Mouse (Mus musculus) intestine, embryonic 14.5 days (tissue): ENCODE data around the gene Uchl4. TPM values are rescaled to one million over a fixed set of nuclear protein-coding genes. Genes with fewer than 3 reads are reported as not detected.

Experiments
- ATAC-seq: fragments of 200-750 bp; cut with Nextera tagmentation; replicated peaks from 2 replicates; pipeline ENCODE4 v1.8.0; 2017; ENCODE audit warnings: low read depth, moderate number of reproducible peaks, moderate TSS enrichment, moderate library complexity; ENCODE audit not compliant: low FRiP score, low TSS enrichment
- DNase-seq: peaks from one replicate; pipeline ENCODE4 v3.0.0-alpha.2; 2018; ENCODE audit warnings: low spot score
- H3K27ac ChIP-seq: fragments of 300-500 bp; sonication (generic); 2 replicates; pipeline ENCODE4 v1.5.1; 2014; ENCODE audit warnings: low read depth, mild to moderate bottlenecking, control low read depth
- H3K27me3 ChIP-seq: fragments of 300-500 bp; sonication (generic); replicated peaks from 2 replicates; pipeline ENCODE4 v1.6.1; 2014; ENCODE audit warnings: low read length, control low read depth; ENCODE audit not compliant: control insufficient read depth, insufficient read depth
- H3K36me3 ChIP-seq: fragments of 300-500 bp; sonication (generic); 2 replicates; pipeline ENCODE4 v1.6.1; 2014; ENCODE audit warnings: low read length, control low read depth; ENCODE audit not compliant: control insufficient read depth, insufficient read depth
- H3K4me1 ChIP-seq: fragments of 300-500 bp; sonication (generic); replicated peaks from 2 replicates; pipeline ENCODE4 v1.6.1; 2014; ENCODE audit warnings: low read length, control low read depth, mixed read lengths; ENCODE audit not compliant: control insufficient read depth, insufficient read depth
- H3K4me2 ChIP-seq: fragments of 300-500 bp; sonication (generic); 2 replicates; pipeline ENCODE4 v1.6.1; 2014; ENCODE audit warnings: low read length
- H3K4me3 ChIP-seq: fragments of 300-500 bp; sonication (generic); 2 replicates; pipeline ENCODE4 v1.5.1; 2014; ENCODE audit warnings: low read depth, low read length, control low read depth, mixed read lengths
- H3K9ac ChIP-seq: fragments of 300-500 bp; sonication (generic); 2 replicates; pipeline ENCODE4 v1.6.1; 2014; ENCODE audit warnings: mild to moderate bottlenecking, low read length
- H3K9me3 ChIP-seq: fragments of 300-500 bp; sonication (generic); 2 replicates; pipeline ENCODE4 v1.6.1; 2016; ENCODE audit warnings: low read length, control low read depth; ENCODE audit not compliant: control insufficient read depth
- WGBS: fragments of 180-500 bp; shearing (Covaris S2); extraction: QIAGEN DNeasy Blood & Tissue Kit; methylation state at CpG from one replicate; pipeline ENCODE4 v1.1.7; 2014; 5-methylcytosine and 5-hydroxymethylcytosine counted together
- microRNA-seq: library from miRNA; unstranded; fragments of <30 nt; microRNA quantifications from one replicate; pipeline ENCODE4, GENCODE M21; 2016
- polyA plus RNA-seq: library from polyadenylated mRNA; unstranded; fragments of >200 nt; fragmentation: Nextera tagmentation; extraction: Ambion mirVana; gene quantifications from 2 replicates; pipeline ENCODE4 v1.2.1, GENCODE M21; 2014

The Uchl4 gene
- polyA plus RNA-seq, 1 experiment from 2014 or later: 4.2 TPM

- no peak for ATAC-seq
- 52% methylated on average over 5 of the region's 5 CpGs for WGBS
- H3K4me3 ChIP-seq: peak overlapping the region; percentile 78
- no peak for DNase-seq
- no peaks in the 10 kb centered on the region for H3K27me3 ChIP-seq
- peak overlapping the region; percentile 99 for H3K9ac ChIP-seq
- no peaks in the 10 kb centered on the region for H3K36me3 ChIP-seq
- peaks cover 11% of the 10 kb centered on the region for H3K4me1 ChIP-seq
- H3K9me3 ChIP-seq: no peaks in the 10 kb centered on the region
- H3K4me2 ChIP-seq: peak overlapping the region; percentile 85
- H3K27ac ChIP-seq: 0 out of 2 replicates have a peak overlapping the region, but pooled peaks have one; percentile 93
These were observed 47.5 kb downstream of the Uchl4 start for GRCm38 (mm10) chr9:64282404-64282987.

Small RNA genes lying within 50 kb of the gene (microRNA-seq; reads per million reads assigned to microRNA genes)
- gene Gm24106: not detected

Other genes with a start within 250 kb of the Uchl4 start
- 8.5 and 9.3 TPM in 2 replicates for gene Smad6, start 213.1 kb upstream of the Uchl4 start, polyA plus RNA-seq
- gene Lctl, start 118.1 kb upstream of the Uchl4 start, polyA plus RNA-seq: not detected in 2 replicates
- 27.7 and 33.3 TPM in 2 replicates for gene Zwilch, start 62.1 kb upstream of the Uchl4 start, polyA plus RNA-seq
- gene Rpl4, start 61.8 kb upstream of the Uchl4 start, polyA plus RNA-seq: 1,426 and 1,532 TPM in 2 replicates
- gene Snapc5, start 55.9 kb upstream of the Uchl4 start, polyA plus RNA-seq: 29.2 and 30.2 TPM in 2 replicates
- gene Map2k1, start 18.4 kb downstream of the Uchl4 start, polyA plus RNA-seq: 90.9 and 103 TPM in 2 replicates
- gene Tipin, start 46.4 kb downstream of the Uchl4 start, polyA plus RNA-seq: 238 and 241 TPM in 2 replicates
- gene Dis3l, start 106.1 kb downstream of the Uchl4 start, polyA plus RNA-seq: 21.8 and 24.3 TPM in 2 replicates
- 1.1 and 1.4 TPM in 2 replicates for gene Megf11, start 150.4 kb downstream of the Uchl4 start, polyA plus RNA-seq